Mouse (Mus musculus) bone marrow, adult 2 months (tissue): Measurements from ENCODE around the gene Vmn1r188.

Source experiments
- CTCF ChIP-seq: fragments of 200-500 bp; IDR thresholded peaks from 2 replicates; pipeline ENCODE4 v1.5.1; 2011; ENCODE audit warnings: low read length, control low read depth; ENCODE audit not compliant: control insufficient read depth, insufficient read depth
- POLR2A ChIP-seq: fragments of 200-500 bp; IDR thresholded peaks from 2 replicates; pipeline ENCODE4 v1.6.1; 2011; ENCODE audit warnings: low read depth, mild to moderate bottlenecking, control low read depth, low read length, borderline replicate concordance; ENCODE audit not compliant: control insufficient read depth

GRCm38 (mm10) chr13:22053754-22054153 lies 30.5 kb upstream of the Vmn1r188 start:
- TF ChIP-seq CTCF (no peak), POLR2A (no peak)
